Mouse (Mus musculus): ENCODE results near the gene Olfr432. TPM values are rescaled to one million over a fixed set of nuclear protein-coding genes. Genes with fewer than 3 reads are reported as not detected.

Gene Olfr432
- polyA plus RNA-seq, 1 experiment from 2014 or later: not detected

DNA sequence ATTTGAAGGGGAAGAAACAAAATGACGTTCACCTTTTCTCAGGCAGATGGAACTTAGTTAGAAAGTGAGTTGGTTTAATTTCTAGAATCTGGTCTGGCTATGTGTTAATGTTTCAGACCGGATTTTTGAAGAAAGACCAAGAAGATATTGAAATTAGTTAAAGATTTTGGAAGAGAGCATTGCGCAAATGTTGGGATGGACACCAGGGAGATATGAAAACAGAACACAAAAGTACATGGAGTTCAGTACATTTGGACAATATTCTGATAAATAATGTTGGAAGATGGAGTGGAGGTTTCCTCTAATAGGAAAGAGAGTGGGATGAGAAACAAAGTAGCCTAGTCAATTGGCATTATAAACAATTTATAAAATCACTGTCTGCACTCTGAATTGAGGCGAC, 2.5 kb downstream of the Olfr432 start:
- Histone ChIP-seq H3K4me3 (no peak overlapping the region), H3K27ac (replicated peaks) (no peak overlapping the region), H3K9me3 (no peaks in the 10 kb centered on the region), H3K36me3 (replicated peaks) (no peaks in the 10 kb centered on the region), H3K27me3 (replicated peaks; ENCODE audit: low read depth, poor library complexity, severe bottlenecking) (no peaks in the 10 kb centered on the region), H3K4me1 (no peaks in the 10 kb centered on the region)
- 84% methylated on average over 4 of the region's 4 CpGs for WGBS
- no peak for DNase-seq (ENCODE audit: low spot score)

- H3K9me3 ChIP-seq: no peaks in the 10 kb centered on the region
- H3K27ac ChIP-seq (replicated peaks): no peak overlapping the region
- no peak for DNase-seq (ENCODE audit: low spot score)
- H3K27me3 ChIP-seq (replicated peaks; ENCODE audit: low read depth, poor library complexity, severe bottlenecking): no peaks in the 10 kb centered on the region
- H3K36me3 ChIP-seq (replicated peaks): no peaks in the 10 kb centered on the region
- 85% methylated on average over 5 of the region's 5 CpGs for WGBS
- no peak overlapping the region for H3K4me3 ChIP-seq
- H3K4me1 ChIP-seq: no peaks in the 10 kb centered on the region
Observed at GRCm38 (mm10) chr1:174051931-174052536, 3.0 kb downstream of the Olfr432 start.

DNA sequence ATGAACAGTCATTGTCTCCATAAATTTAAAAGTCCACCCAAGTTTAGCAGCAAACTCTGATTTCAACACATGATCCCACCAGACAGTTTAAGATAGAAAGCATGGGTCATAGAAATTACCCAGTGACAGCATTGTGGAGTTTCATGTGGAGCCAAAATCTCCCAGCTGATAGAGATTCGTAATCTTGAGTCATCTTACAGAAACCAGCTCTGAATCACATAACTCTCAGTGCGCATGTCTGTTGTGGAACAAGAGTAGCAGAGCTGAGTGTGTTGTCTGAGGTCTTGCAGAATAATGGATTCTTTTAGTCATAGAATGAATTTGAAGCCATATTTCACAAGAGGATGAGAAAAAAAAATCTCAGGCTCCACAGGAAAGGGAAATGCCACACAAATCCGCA, 4.0 kb downstream of the Olfr432 start:
- no peak for DNase-seq (ENCODE audit: low spot score)
- no peaks in the 10 kb centered on the region for H3K4me1 ChIP-seq
- H3K27me3 ChIP-seq (replicated peaks; ENCODE audit: low read depth, poor library complexity, severe bottlenecking): no peaks in the 10 kb centered on the region
- 89% methylated on average over 3 of the region's 3 CpGs for WGBS
- no peaks in the 10 kb centered on the region for H3K9me3 ChIP-seq
- H3K27ac ChIP-seq (replicated peaks): no peak overlapping the region
- no peak overlapping the region for H3K4me3 ChIP-seq
- no peaks in the 10 kb centered on the region for H3K36me3 ChIP-seq (replicated peaks)

DNA sequence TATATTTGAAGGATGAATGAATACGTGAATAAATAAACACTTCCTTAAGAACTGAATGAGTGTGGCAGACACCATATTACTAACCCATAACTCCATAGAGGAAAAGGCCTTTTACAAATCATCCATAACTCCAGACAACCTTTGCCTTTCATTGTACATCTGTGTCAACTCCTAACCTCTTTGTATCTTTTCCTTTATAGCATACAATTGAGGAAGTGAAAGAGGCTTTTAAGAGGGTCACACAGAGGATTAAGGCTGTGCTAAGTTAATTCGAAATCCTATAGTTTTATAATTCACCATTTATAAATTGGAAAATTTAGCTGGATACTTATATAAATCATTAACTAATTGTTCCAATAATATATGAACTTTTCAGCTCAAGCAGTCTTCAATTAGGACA, 6.2 kb downstream of the Olfr432 start:
- Histone ChIP-seq H3K27me3 (replicated peaks; ENCODE audit: low read depth, poor library complexity, severe bottlenecking) (no peaks in the 10 kb centered on the region), H3K4me3 (no peak overlapping the region), H3K9me3 (no peaks in the 10 kb centered on the region), H3K27ac (replicated peaks) (no peak overlapping the region), H3K4me1 (no peaks in the 10 kb centered on the region), H3K36me3 (replicated peaks) (no peaks in the 10 kb centered on the region)
- DNase-seq (ENCODE audit: low spot score): no peak
- WGBS: 84% methylated on average over 2 of the region's 2 CpGs

- H3K4me3 ChIP-seq: no peak within 1 kb of the TSS
- no peak within 1 kb of the TSS for H3K27ac ChIP-seq (replicated peaks)
- no peaks in the 10 kb centered on the region for H3K4me1 ChIP-seq
- no peak for DNase-seq (ENCODE audit: low spot score)
- no peaks in the 10 kb centered on the region for H3K9me3 ChIP-seq
- H3K27me3 ChIP-seq (replicated peaks; ENCODE audit: low read depth, poor library complexity, severe bottlenecking): no peaks in the 10 kb centered on the region
- 89% methylated on average over 3 of the region's 3 CpGs for WGBS
- H3K36me3 ChIP-seq (replicated peaks): no peaks in the 10 kb centered on the region
Observed at GRCm38 (mm10) chr1:174066305-174066704, 17.3 kb downstream of the Olfr432 start, which contains the start of gene Olfr430. Olfr430 (plus strand) TSS chr1:174066605.

DNA sequence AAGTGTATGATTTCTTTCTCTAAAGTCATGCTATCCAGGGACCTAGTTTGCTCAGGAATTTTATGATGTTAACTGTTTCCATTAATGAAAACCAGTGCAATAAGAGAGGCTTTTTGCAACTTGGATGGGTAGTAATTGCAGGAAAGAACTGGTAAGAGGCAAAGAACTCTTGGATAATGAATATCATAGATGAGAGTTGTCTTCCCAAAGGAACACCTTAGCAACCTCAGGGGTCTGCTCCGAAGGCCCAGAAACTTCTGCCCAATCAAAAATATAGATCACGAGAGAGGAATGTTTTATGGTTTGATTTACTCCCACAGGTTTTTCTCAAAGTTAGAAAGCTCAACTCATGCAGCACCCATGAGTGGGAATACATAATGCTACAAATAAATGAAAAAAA, 35.0 kb downstream of the Olfr432 start, which contains the start of gene Olfr429:
TSS of gene Olfr429 (plus strand) at position 301 of the 400 bp plus-strand sequence.
- Histone ChIP-seq H3K27me3 (replicated peaks; ENCODE audit: low read depth, poor library complexity, severe bottlenecking) (no peaks in the 10 kb centered on the region), H3K4me1 (no peaks in the 10 kb centered on the region), H3K9me3 (no peaks in the 10 kb centered on the region), H3K27ac (replicated peaks) (no peak within 1 kb of the TSS), H3K4me3 (no peak within 1 kb of the TSS), H3K36me3 (replicated peaks) (no peaks in the 10 kb centered on the region)
- no peak for DNase-seq (ENCODE audit: low spot score)
- WGBS: 88% methylated on average over 2 of the region's 2 CpGs

DNA sequence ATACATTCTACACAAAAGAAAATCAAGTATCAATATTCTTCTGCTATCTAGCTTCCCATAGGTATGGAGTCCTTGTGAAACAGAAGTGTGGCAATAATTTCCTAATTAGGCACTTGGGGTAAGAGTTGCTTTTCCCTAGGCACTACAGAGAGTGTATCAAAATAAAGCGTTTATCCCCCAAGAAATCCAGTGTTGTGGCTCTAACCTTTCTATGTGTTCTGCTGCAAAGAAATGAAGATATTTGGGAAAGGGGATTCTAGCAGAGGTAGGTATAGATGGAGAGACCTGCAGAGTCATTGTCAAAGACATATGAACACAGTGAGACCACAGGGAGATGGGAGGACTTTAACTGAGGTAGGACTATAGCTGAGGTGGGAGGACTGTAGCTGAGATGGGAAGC, 47.6 kb downstream of the Olfr432 start, which contains the start of gene Olfr427:
TSS of gene Olfr427 (plus strand) at position 301 of the 400 bp plus-strand sequence.
- Histone ChIP-seq H3K4me1 (no peaks in the 10 kb centered on the region), H3K9me3 (no peaks in the 10 kb centered on the region), H3K36me3 (replicated peaks) (no peaks in the 10 kb centered on the region), H3K4me3 (no peak within 1 kb of the TSS), H3K27me3 (replicated peaks; ENCODE audit: low read depth, poor library complexity, severe bottlenecking) (no peaks in the 10 kb centered on the region), H3K27ac (replicated peaks) (no peak within 1 kb of the TSS)
- WGBS: 85% methylated on average over 1 of the region's 1 CpGs
- no peak for DNase-seq (ENCODE audit: low spot score)

DNA sequence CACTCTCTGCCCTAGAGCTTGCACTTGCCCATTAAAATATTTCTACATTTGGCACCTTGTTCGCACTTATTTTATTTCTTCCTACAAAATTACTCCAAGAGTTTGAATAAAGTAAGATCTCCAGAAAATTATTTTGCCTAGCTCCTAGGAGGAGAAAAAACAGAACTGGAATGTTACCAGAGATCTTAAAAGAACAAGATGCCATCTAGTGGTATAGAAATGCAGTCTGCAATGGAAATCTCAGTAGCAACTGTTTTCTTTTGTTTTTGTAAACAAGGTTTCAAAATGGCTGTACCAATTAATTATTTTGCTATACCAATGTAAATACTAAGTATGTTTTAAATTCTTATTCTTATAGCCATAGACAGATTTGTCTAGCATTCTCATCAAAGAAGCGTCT, 54.7 kb downstream of the Olfr432 start:
- Histone ChIP-seq H3K4me3 (no peak overlapping the region), H3K4me1 (no peaks in the 10 kb centered on the region), H3K36me3 (replicated peaks) (no peaks in the 10 kb centered on the region), H3K27ac (replicated peaks) (no peak overlapping the region), H3K27me3 (replicated peaks; ENCODE audit: low read depth, poor library complexity, severe bottlenecking) (no peaks in the 10 kb centered on the region), H3K9me3 (no peaks in the 10 kb centered on the region)
- no peak for DNase-seq (ENCODE audit: low spot score)
- WGBS: 66% methylated on average over 2 of the region's 2 CpGs

Other genes with a start within 250 kb of the Olfr432 start
- gene Ifi211, start 136.2 kb upstream of the Olfr432 start, polyA plus RNA-seq (2016; fragmentation: Nextera tagmentation; extraction: Ambion mirVana): 0.11 TPM in 1 of 2 replicates, not detected in the other
- 0.10 TPM in 1 of 2 replicates, not detected in the other for gene Mndal, start 106.7 kb upstream of the Olfr432 start, polyA plus RNA-seq (2016; fragmentation: Nextera tagmentation; extraction: Ambion mirVana)
- gene Ifi203, start 106.5 kb upstream of the Olfr432 start, polyA plus RNA-seq (2016; fragmentation: Nextera tagmentation; extraction: Ambion mirVana): 0.26 TPM in 1 of 2 replicates, not detected in the other
- gene Ifi202b, start 66.5 kb upstream of the Olfr432 start, polyA plus RNA-seq (2016; fragmentation: Nextera tagmentation; extraction: Ambion mirVana): not detected in 2 replicates
- gene Ifi205, start 17.4 kb upstream of the Olfr432 start, polyA plus RNA-seq (2016; fragmentation: Nextera tagmentation; extraction: Ambion mirVana): not detected in 2 replicates
- not detected in 2 replicates for gene Olfr433, start 8.5 kb upstream of the Olfr432 start, polyA plus RNA-seq (2016; fragmentation: Nextera tagmentation; extraction: Ambion mirVana)
- not detected in 2 replicates for gene Olfr430, start 17.4 kb downstream of the Olfr432 start, polyA plus RNA-seq (2016; fragmentation: Nextera tagmentation; extraction: Ambion mirVana)
- gene Olfr429, start 35.1 kb downstream of the Olfr432 start, polyA plus RNA-seq (2016; fragmentation: Nextera tagmentation; extraction: Ambion mirVana): not detected in 2 replicates
- gene Olfr427, start 47.7 kb downstream of the Olfr432 start, polyA plus RNA-seq (2016; fragmentation: Nextera tagmentation; extraction: Ambion mirVana): not detected in 2 replicates
- gene Olfr231, start 72.0 kb downstream of the Olfr432 start, polyA plus RNA-seq (2016; fragmentation: Nextera tagmentation; extraction: Ambion mirVana): 0.31 TPM in 1 of 2 replicates, not detected in the other
- gene Olfr424, start 82.3 kb downstream of the Olfr432 start, polyA plus RNA-seq (2016; fragmentation: Nextera tagmentation; extraction: Ambion mirVana): not detected in 2 replicates
- gene Olfr420, start 106.4 kb downstream of the Olfr432 start, polyA plus RNA-seq (2016; fragmentation: Nextera tagmentation; extraction: Ambion mirVana): 0.09 TPM in 1 of 2 replicates, not detected in the other
- gene Spta1, start 123.6 kb downstream of the Olfr432 start, polyA plus RNA-seq (2016; fragmentation: Nextera tagmentation; extraction: Ambion mirVana): 1.6 TPM in 2 replicates
- gene Olfr419, start 202.9 kb downstream of the Olfr432 start, polyA plus RNA-seq (2016; fragmentation: Nextera tagmentation; extraction: Ambion mirVana): 0.05 TPM in 1 of 2 replicates, not detected in the other